Mouse (Mus musculus): ENCODE measurements around the gene Stk25.
A peak's percentile ranks its signal among the peaks of the same experiment; 100 is the strongest.

The Stk25 gene

DNA sequence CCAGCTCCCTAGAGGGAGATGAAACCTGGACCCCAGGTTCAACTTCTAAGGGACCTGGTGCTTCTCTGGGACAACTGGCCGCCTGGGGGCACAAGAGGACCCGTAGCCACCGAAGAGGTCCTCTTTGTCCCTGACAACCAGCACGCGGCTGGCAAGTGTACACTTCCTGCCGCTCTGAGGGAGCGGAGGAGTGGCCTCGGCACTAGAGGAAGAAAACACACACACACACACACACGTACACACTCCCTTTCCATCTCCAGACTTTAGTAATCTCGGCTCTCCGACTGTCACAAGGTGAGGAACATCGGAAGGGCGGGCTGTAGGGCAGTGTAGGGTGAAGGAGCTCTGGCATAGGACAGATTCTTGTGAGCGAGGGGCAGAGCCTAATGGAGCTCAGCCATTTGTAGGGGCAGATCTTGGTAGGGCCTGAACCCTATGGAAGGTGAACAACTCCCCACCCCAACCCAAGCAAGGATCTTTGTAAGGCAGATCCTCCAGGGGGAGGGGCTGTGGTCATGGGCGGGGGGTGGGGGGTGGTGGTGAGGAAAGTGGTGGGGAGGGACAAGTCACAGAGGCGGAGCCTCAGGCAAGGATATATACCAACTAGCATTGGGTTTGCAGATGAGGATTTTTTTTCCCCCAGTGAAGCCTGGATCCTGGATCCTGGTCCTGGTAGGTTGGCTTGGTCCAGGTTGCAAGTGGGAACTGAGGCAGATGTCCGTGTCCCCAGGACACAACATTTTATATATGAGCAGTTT, 10.5 kb upstream of the Stk25 start:
- peak; percentile 49 for DNase-seq (ENCODE audit: low spot score)

- no peak for DNase-seq (ENCODE audit: low spot score)
These were observed 9.4 kb upstream of the Stk25 start for GRCm38 (mm10) chr1:93667760-93668400.

DNA sequence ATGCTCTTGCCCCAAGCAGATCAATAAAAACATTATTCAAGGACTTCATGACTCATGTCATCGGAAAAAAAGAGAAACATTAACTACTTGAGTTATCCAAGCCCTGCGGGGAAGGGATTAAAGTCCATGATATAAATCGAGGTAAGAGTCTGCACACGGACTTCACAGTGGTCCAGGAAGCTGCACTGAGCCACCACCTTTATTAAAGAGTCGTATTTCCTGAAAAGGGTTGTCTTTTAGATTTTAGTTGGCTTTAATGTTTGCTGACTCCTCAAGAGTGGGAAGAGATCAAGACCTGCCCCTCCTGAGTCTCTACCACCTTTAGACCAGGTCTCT, 1.5 kb downstream of the Stk25 start:
- no peak for DNase-seq (ENCODE audit: low spot score)

DNA sequence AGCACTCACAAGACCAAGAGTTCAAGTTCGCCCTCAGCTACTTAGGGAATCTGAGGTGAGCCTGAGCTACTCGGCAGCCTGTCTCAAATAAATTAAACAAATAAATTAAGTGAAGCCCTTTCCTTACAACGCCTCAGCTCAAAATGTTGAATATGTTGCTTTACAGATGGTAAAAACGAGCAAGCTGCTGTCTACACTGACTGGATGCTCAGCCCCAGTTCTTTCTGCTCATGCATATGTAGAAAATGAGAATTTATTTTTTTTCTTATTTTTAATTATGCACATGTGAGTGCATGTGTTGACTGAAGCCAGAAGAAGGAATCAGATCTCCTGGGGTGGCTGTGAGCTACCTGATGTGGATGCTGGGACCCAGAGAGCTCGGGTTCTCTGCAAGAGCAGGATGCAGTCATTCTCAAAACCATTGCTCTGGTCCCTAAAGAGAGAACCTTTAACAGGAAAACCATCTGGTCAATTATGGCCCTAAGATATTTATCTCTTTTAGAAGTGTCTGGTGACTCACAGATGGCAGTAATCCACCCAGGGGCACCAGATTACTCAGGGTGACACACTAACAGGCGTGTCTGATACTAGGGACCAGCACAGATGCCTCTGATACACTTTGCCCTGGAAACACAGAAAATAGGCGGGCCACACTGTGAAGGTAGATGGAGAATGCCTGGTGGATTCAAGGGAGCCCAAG, 2.0 kb downstream of the Stk25 start:
- DNase-seq (ENCODE audit: low spot score), result no peak

DNA sequence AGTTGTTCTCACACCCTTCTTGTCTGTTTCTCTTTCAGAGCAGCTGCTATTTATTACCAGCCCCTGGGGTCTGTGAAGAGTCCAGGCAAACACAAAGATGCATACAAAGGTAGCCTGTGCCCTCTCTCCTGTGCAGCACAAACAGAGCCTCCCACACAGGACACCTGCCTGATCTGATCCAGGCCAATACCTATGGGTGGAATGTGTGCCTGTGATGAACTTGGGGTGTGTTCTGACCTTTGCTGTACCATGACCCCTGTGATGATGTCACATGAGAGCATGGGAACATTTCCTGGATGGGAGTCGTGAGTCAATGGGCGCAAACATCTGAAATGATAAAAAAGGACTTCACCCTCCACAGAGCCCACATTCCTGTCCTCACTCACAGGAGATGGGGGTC, 3.7 kb downstream of the Stk25 start:
- no peak for DNase-seq (ENCODE audit: low spot score)

- no peak for DNase-seq (ENCODE audit: low spot score)
These were observed 4.2 kb downstream of the Stk25 start for GRCm38 (mm10) chr1:93654275-93654674.

DNA sequence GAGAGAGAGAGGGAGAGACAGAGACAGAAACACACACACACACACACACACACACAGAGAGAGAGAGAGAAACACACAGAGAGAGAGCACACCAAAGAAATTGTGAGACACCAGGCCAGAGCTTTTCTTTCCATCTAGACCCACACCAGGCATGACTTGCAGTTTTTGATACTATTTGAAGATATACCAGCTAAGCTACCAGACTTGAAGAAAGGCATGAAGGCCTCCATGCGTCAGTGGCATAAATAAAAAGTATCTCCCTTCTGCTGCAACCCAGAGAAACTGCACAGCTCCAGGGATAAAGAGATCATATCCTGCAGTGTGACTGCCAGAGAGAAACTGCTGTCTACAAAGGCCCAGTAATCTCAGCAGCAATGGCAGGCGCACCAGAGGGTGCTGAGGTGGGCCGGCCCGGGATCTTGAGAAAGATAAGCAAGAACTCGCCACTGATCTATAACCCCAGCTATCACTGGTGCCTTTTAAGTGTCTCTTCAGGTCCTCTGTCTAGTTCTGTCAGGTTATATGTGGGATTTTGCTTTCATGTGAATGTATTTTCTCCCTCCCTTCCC, 8.8 kb downstream of the Stk25 start:
- no peak for DNase-seq (ENCODE audit: low spot score)

DNA sequence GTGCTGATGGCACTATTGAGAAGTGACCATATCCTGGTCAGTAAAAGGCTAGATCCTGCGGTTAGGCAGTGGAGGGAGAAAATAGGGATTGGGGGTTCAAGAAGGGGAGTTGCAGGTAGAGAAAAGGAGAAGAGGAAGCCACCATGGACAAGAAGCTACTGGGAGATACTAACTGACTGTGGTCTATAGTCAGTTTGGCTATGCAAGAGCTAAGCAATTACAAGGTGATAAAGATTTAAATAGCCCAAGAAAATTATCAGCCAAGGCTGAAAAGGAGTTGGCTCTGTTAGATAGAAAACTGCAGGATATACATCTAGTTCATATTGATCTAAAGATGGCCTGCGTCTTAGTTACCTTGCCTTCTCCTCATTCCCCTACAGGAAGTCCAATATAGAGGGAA, 15.8 kb downstream of the Stk25 start:
- no peak for DNase-seq (ENCODE audit: low spot score)

- no peak for DNase-seq (ENCODE audit: low spot score)
These were observed 16.5 kb downstream of the Stk25 start for GRCm38 (mm10) chr1:93641978-93642377.

- peak; percentile 34 for DNase-seq (ENCODE audit: low spot score)
These were observed 22.1 kb downstream of the Stk25 start for GRCm38 (mm10) chr1:93636211-93636897.

GRCm38 (mm10) chr1:93635580-93636192, 22.8 kb downstream of the Stk25 start:
- DNase-seq (ENCODE audit: low spot score), result peak; percentile 84

GRCm38 (mm10) chr1:93635091-93635579, 23.3 kb downstream of the Stk25 start:
- peak; percentile 33 for DNase-seq (ENCODE audit: low spot score)

GRCm38 (mm10) chr1:93634481-93634891, 24.0 kb downstream of the Stk25 start:
- no peak for DNase-seq (ENCODE audit: low spot score)

DNA sequence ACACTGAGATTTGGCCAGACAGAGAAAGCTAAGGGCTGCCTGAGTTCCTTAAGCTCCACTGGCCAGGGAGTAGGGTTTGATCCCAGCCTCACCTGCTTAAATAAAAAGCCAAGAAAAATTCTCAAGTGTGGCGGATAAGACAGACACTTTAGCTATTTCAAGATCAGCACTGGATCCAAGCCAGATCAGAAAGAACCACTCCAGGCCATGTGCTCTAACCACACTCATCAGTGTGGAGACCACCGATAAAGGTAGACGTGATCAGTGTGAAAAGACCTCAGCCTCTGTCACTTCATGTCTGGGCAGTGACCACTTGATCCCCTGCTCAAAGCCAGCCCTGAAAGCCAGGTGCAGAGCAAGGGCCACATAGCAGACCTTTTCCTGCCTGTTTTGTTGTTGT, 25.7 kb downstream of the Stk25 start:
- DNase-seq (ENCODE audit: low spot score), result no peak

GRCm38 (mm10) chr1:93630796-93631195, 27.7 kb downstream of the Stk25 start:
- DNase-seq (ENCODE audit: low spot score), result no peak

DNA sequence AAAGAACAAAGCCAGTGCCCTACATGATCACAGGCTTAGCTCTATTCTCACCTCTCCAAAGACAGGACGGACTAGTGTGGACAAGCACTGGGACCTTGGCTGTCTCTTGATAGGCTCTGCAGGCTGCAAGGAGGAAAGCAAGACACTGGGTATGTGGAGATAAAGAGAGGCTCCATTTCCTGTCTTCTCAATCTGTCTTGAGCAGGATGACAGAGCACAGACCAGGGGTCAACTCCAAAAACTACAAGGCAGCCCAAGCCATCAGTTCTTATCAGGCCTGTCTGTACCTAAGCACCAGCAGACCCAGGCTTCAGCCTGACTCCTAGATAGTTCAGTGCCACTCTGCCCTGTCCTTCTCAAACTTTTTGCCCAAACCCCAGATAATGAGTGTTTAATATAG, 34.0 kb downstream of the Stk25 start:
- no peak for DNase-seq (ENCODE audit: low spot score)

GRCm38 (mm10) chr1:93618948-93619347, 39.5 kb downstream of the Stk25 start:
- DNase-seq (ENCODE audit: low spot score), result no peak

DNA sequence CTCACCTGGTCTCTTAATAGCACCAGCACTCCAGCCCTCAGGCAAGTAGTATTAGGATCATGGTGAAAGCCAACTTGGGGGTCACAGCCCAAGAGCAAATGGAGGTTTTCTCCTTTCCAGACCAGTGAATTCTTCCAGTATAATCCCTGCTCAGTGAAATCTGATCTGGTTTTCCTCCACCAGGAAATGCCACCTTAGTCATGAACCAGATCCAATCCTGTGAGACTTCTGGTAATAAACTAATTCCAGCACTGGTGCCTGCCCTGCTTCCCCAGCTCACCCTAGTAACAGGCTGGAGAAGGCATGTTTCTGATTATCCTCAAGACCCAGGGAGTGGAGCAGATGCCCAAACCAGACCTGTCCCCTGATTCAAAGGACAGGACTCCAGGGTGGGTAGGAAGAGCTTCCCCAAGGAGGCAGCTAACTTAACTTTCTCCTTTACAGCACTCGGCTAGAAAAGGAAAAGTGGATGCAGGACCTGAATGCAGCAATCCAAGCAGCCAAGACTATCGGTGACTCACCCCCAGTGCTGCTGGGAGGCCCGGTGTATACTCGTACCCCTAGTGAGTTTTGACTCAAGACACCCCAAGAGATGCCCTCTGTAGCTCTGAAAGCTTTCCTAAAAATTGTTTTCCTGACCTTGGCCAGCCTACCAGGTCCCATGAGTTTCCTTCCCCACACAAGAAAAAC, 40.3 kb downstream of the Stk25 start:
- no peak for DNase-seq (ENCODE audit: low spot score)

GRCm38 (mm10) chr1:93609762-93610161, 48.7 kb downstream of the Stk25 start:
- DNase-seq (ENCODE audit: low spot score), result no peak

- no peak for DNase-seq (ENCODE audit: low spot score)
These were observed 49.7 kb downstream of the Stk25 start for GRCm38 (mm10) chr1:93608696-93609245.

Data from ovary, postnatal 10 days (tissue).